Mouse (Mus musculus) cerebellum, adult 2 months (tissue): ENCODE data around the gene 2310034G01Rik.

Experiments used
- CTCF ChIP-seq: fragments of 200-500 bp; IDR thresholded peaks from 2 replicates; pipeline ENCODE4 v1.5.1; 2011; ENCODE audit warnings: low read depth, mild to moderate bottlenecking, control low read depth, low read length, moderate library complexity, borderline replicate concordance; ENCODE audit not compliant: insufficient read depth
- POLR2A ChIP-seq: fragments of 200-500 bp; IDR thresholded peaks from 2 replicates; pipeline ENCODE4 v1.6.1; 2011; ENCODE audit warnings: low read length, control low read depth, borderline replicate concordance; ENCODE audit not compliant: insufficient read depth

GRCm38 (mm10) chr19:46331326-46331725 lies 18.8 kb downstream of the 2310034G01Rik start:
- no peak for TF ChIP-seq CTCF
- TF ChIP-seq POLR2A, result no peak
